Mouse (Mus musculus) heart, adult 2 months (tissue): ENCODE measurements around the gene Fto. TPM values are rescaled to one million over a fixed set of nuclear protein-coding genes. Genes with fewer than 3 reads are reported as not detected.

ENCODE experiments used
- DNase-seq, 2 experiments: peaks; one replicate each; pipeline ENCODE4 v3.0.0; 2021
- H3K27ac ChIP-seq: fragments of 200-600 bp; 2 replicates; pipeline ENCODE4 v1.8.1; 2022
- H3K27me3 ChIP-seq: fragments of 200-500 bp; 2 replicates; pipeline ENCODE4 v1.6.1; 2012; ENCODE audit warnings: mild to moderate bottlenecking, low read length, inconsistent platforms, mixed read lengths; ENCODE audit not compliant: control insufficient read depth, insufficient read depth
- H3K36me3 ChIP-seq: fragments of 200-500 bp; 2 replicates; pipeline ENCODE4 v1.6.1; 2012; ENCODE audit warnings: low read length, inconsistent platforms; ENCODE audit not compliant: control insufficient read depth, insufficient read depth
- H3K4me1 ChIP-seq: fragments of 200-500 bp; 2 replicates; pipeline ENCODE4 v1.6.1; 2011; ENCODE audit warnings: low read length; ENCODE audit not compliant: control insufficient read depth, insufficient read depth
- H3K4me3 ChIP-seq: fragments of 200-600 bp; 2 replicates; pipeline ENCODE4 v1.8.1; 2022
- H3K79me2 ChIP-seq: fragments of 200-500 bp; replicated peaks from 2 replicates; pipeline ENCODE4 v1.6.1; 2012; ENCODE audit warnings: mild to moderate bottlenecking, inconsistent platforms, low read length, moderate library complexity, mixed read lengths; ENCODE audit not compliant: control insufficient read depth, insufficient read depth
- H3K9ac ChIP-seq: fragments of 200-500 bp; 2 replicates; pipeline ENCODE4 v1.6.1; 2012; ENCODE audit warnings: low read depth, mild to moderate bottlenecking, control low read depth, inconsistent platforms, low read length, mixed read lengths
- CTCF ChIP-seq: fragments of 200-600 bp; IDR thresholded peaks from 2 replicates; pipeline ENCODE4 v1.8.1; 2022; ENCODE audit warnings: antibody characterized with exemption, mild to moderate bottlenecking, moderate library complexity
- EP300 ChIP-seq: fragments of 200-500 bp; IDR thresholded peaks from 2 replicates; pipeline ENCODE4 v1.6.1; 2011; ENCODE audit warnings: low read depth, low read length, control low read depth; ENCODE audit not compliant: insufficient read depth
- POLR2A ChIP-seq: fragments of 200-500 bp; IDR thresholded peaks from 2 replicates; pipeline ENCODE4 v1.6.1; 2011; ENCODE audit warnings: mild to moderate bottlenecking, low read depth, low read length, control low read depth; ENCODE audit not compliant: insufficient read depth
- WGBS: fragments of 180-500 bp; shearing (Covaris S2); methylation state at CpG from one replicate; pipeline ENCODE4 v1.1.7; 2018; 5-methylcytosine and 5-hydroxymethylcytosine counted together
- intact Hi-C: fragments of 180-260 bp; cut with DNase I; formaldehyde crosslinking; loops from one replicate; pipeline ENCODE4 v1.15.1; 2025
- polyA plus RNA-seq: library from polyadenylated mRNA; depleted of rRNA; stranded (reverse); fragments of >200 nt; gene quantifications from 2 replicates; pipeline ENCODE4 v1.2.3, GENCODE M21; 2012
- total RNA-seq, 2 experiments: library from RNA; stranded (reverse); gene quantifications; 2 replicates each; pipeline ENCODE4 v1.2.3; 2021

Gene Fto
- total and polyA plus RNA-seq, 3 experiments, result 41.3 to 65.1 (median 57.6) TPM

DNA sequence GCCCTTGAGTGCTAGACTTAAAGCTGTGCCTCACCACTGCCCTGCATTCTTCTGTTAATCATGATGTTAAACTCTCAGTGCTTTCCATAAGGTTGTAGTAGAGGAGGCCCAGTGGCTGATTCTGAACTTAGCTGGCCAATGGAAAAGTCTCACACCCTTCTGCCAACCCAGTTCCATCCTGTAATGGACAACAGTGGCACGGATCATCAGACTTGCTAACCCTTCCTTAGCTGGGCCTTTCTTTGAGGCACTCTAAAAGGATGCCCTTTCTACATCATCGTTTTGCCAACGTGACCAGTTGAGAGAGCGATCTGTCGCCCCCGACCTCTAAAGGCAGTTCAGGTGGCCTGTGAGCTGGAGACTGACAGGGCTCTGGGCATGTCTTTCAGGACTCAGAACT, 13.6 kb downstream of the Fto start:
- TF ChIP-seq EP300, result no peak
- no peak for TF ChIP-seq POLR2A
- no peak for TF ChIP-seq CTCF
- H3K79me2 ChIP-seq, result peaks cover 3% of the 10 kb centered on the region; the same call in 1 of the 2 replicates
- H3K9ac ChIP-seq, result no peak overlapping the region
- intact Hi-C loops, result no loop called here
- no peak for DNase-seq
- WGBS, result 92% methylated on average over 6 of the region's 6 CpGs
- H3K36me3 ChIP-seq, result peaks cover 4% of the 10 kb centered on the region; the same call in 1 of the 2 replicates
- H3K27ac ChIP-seq, result no peak overlapping the region
- H3K4me1 ChIP-seq, result peaks cover 21% of the 10 kb centered on the region
- H3K4me3 ChIP-seq, result no peak overlapping the region
- no peaks in the 10 kb centered on the region for H3K27me3 ChIP-seq

- H3K79me2 ChIP-seq, result peaks cover 3% of the 10 kb centered on the region; the same call in 1 of the 2 replicates
- H3K9ac ChIP-seq, result no peak overlapping the region
- peaks cover 5% of the 10 kb centered on the region for H3K36me3 ChIP-seq
- TF ChIP-seq POLR2A (no peak), EP300 (no peak), CTCF (no peak)
- DNase-seq, result no peak
- 89% methylated on average over 11 of the region's 11 CpGs for WGBS
- H3K27ac ChIP-seq, result no peak overlapping the region
- H3K27me3 ChIP-seq, result no peaks in the 10 kb centered on the region
- intact Hi-C loops, result no loop called here
- H3K4me1 ChIP-seq, result peaks cover 23% of the 10 kb centered on the region
- H3K4me3 ChIP-seq, result no peak overlapping the region
Measured at GRCm38 (mm10) chr8:91327471-91328205, 14.3 kb downstream of the Fto start.

- no peak overlapping the region for H3K4me3 ChIP-seq
- peaks cover 5% of the 10 kb centered on the region for H3K36me3 ChIP-seq
- intact Hi-C loops, result no loop called here
- H3K79me2 ChIP-seq, result peaks cover 10% of the 10 kb centered on the region
- TF ChIP-seq CTCF (no peak), EP300 (no peak), POLR2A (no peak)
- H3K9ac ChIP-seq, result no peak overlapping the region
- peaks cover 20% of the 10 kb centered on the region for H3K4me1 ChIP-seq
- no peak for DNase-seq
- 75% methylated on average over 9 of the region's 9 CpGs for WGBS
- peak overlapping the region; percentile 58 for H3K27ac ChIP-seq
- H3K27me3 ChIP-seq, result no peaks in the 10 kb centered on the region
Measured at GRCm38 (mm10) chr8:91329056-91329455, 15.7 kb downstream of the Fto start.

DNA sequence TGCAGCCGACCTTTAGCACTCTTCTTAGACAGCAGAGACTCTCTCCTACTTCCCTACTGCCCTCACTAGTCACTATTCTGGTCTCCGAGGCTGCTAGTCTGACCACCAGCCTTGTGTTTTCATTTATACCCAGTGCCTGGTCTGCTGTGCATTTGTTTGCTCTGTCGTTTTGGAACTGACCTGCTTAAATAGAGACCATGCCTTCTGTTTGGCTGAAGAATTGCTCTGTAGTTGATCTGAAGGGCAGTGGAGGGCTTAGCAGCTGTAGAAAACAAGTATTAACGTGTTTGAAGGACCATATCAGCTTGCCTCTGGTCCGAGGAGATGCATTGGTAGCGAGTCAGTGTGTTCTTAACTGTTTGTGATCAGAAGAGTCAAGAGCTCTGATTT, 16.1 kb downstream of the Fto start:
- peaks cover 18% of the 10 kb centered on the region for H3K4me1 ChIP-seq
- H3K79me2 ChIP-seq, result peaks cover 10% of the 10 kb centered on the region
- H3K27ac ChIP-seq, result peak overlapping the region; percentile 58
- peak overlapping the region; percentile 29; the same call in 1 of the 2 replicates for H3K9ac ChIP-seq
- TF ChIP-seq EP300 (no peak), CTCF (no peak), POLR2A (no peak)
- no peak overlapping the region for H3K4me3 ChIP-seq
- DNase-seq, result no peak
- H3K27me3 ChIP-seq, result no peaks in the 10 kb centered on the region
- intact Hi-C loops, result no loop called here
- WGBS, result 51% methylated on average over 6 of the region's 6 CpGs
- H3K36me3 ChIP-seq, result peaks cover 5% of the 10 kb centered on the region

- Histone ChIP-seq H3K36me3 (no peaks in the 10 kb centered on the region), H3K4me1 (no peaks in the 10 kb centered on the region), H3K4me3 (no peak overlapping the region), H3K27ac (no peak overlapping the region), H3K27me3 (no peaks in the 10 kb centered on the region), H3K79me2 (peaks cover 10% of the 10 kb centered on the region), H3K9ac (no peak overlapping the region)
- TF ChIP-seq EP300 (no peak), POLR2A (no peak)
- 84% methylated on average over 6 of the region's 6 CpGs for WGBS
- DNase-seq, result no peak
- intact Hi-C loops, result no loop called here
Measured at GRCm38 (mm10) chr8:91338389-91339154, 25.2 kb downstream of the Fto start.

DNA sequence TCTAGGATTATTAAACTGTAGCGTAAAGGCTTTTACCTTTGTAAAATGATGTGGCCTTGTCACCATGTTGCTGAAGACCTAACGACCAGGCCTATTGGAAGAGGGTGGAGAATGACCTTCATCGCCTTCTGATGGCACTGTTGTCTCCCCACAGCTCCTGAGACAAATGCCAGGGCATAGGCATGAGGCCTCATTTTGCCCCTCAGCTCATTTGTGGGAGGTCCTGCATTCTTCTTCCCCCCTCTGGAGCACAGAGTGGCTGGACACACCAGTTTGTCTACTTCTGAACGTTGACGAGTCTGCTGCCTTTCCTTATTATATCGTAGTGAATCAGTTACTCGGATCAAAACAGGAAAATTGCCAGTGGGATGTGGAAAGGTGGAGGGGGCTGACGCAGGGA, 26.3 kb downstream of the Fto start:
- H3K9ac ChIP-seq, result no peak overlapping the region
- no peaks in the 10 kb centered on the region for H3K36me3 ChIP-seq
- H3K4me1 ChIP-seq, result no peaks in the 10 kb centered on the region
- WGBS, result 85% methylated on average over 8 of the region's 8 CpGs
- intact Hi-C loops, result no loop called here
- no peak for TF ChIP-seq EP300
- TF ChIP-seq POLR2A, result no peak
- no peak for TF ChIP-seq CTCF
- no peak overlapping the region for H3K4me3 ChIP-seq
- peaks cover 8% of the 10 kb centered on the region for H3K79me2 ChIP-seq
- no peak overlapping the region for H3K27ac ChIP-seq
- H3K27me3 ChIP-seq, result no peaks in the 10 kb centered on the region
- DNase-seq, result no peak
